Mouse (Mus musculus) brain, embryonic 14.5 days (tissue): ENCODE measurements at regions not wholly inside any gene's neighbourhood (a gene's known extent, or its start where the extent isn't known, plus 50 kb on each side); places are given as distances from the start of the nearest gene placed in this dataset.
A peak's percentile ranks its signal among the peaks of the same experiment; 100 is the strongest.

Experiments used
- DNase-seq: peaks from one replicate; pipeline ENCODE4 v3.0.0-alpha.2; 2011; ENCODE audit warnings: low read depth
- CTCF ChIP-seq: fragments of 200-500 bp; IDR thresholded peaks from 2 replicates; pipeline ENCODE4 v1.5.1; 2012; ENCODE audit warnings: inconsistent platforms, mild to moderate bottlenecking, moderate library complexity, borderline replicate concordance; ENCODE audit not compliant: insufficient read depth, insufficient read length; ENCODE audit errors: extremely low read depth
- POLR2A ChIP-seq: fragments of 200-500 bp; IDR thresholded peaks from 2 replicates; pipeline ENCODE4 v1.6.1; 2012; ENCODE audit warnings: mild to moderate bottlenecking, inconsistent platforms, borderline replicate concordance; ENCODE audit not compliant: poor library complexity, insufficient read depth, insufficient read length, severe bottlenecking; ENCODE audit errors: extremely low read depth

DNA sequence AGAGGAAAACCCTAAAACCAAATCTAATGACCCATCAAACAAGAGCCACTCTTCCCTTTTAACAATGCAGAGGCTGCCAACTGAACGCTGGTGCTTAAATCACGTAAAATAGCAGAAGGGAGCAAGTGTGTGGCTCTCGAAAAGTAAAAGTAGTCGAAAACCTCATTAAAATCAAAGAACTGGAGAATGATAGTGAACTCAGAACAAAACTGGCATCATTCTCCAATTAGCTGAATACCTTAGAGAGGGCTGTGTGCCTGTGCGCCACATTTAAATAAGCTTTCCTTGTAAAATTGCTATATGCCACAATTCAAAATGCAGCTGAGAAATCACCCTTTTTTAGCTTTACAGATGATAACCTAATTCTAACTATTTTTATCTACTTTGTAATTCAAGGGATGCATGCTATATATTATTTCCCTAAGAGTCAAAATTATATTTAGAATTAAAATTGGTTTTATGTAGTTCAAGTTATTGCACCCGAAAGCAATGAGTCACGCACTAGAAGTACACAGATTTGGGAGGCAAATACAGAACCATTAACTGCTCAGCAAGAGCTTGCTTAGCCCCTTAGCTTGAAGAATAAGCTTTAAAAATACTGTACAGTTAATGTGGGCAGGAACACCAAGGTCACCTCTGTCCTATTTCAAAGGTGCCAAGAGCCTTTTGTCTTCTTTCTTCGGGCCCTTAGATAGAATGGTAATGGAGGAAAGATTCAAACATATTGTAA is 327.4 kb upstream of the Cited2 start:
- peak; percentile 73 for DNase-seq
- TF ChIP-seq CTCF (no peak), POLR2A (no peak)

DNA sequence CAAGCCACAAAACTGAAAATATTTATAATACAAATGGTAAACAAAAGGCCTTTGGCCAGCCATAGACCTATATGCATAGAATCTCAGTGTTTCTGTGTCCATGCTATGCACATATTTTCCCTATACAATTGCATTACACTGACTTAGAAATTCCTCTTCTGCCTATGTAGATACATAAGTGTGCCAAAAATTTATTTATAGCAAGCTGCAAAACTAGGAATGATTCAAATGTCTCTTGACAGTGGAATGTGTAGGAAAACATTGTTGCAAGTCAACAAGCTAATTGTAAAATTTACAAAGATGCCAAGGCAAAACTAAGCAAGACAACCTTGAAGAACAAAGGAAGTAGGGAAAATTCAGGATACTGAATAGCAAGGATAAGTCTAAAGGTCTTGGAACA is 319.1 kb upstream of the Cited2 start:
- no peak for TF ChIP-seq CTCF
- TF ChIP-seq POLR2A = no peak
- DNase-seq = no peak

DNA sequence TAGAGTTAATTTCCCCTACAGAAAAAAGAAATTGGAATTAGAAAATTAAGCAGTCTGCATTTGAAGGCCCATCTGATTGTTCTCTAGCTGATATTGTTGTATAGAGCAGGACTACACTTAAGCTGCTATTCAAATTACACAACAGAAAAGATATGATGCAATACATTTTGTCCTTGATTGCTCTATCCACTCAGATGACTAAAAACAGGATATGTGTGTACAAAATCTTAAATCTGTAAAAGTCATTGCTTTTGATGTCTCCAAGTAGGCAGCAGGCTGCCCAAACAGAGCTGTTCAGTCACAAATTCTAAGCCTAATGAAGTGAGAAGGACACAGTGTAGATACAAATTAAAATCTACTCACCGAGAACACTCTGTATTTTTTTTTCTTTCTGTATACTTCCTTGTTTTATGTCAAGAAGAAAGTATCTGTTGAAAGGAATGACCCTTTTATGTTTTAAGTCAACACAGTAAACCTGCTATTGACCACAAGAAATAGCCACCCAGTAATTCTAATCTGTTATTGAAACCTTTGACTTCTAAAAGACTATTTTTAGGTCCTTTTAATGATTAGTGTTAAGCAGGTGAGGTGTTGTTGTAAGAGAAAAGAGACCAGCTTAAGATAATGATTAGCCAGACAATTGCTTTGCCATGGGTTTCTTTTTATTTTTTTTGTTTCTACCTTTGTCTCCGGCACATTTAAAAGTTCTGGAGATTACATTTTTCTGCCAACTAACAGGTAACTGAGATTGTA is 315.0 kb upstream of the Cited2 start:
- TF ChIP-seq POLR2A (no peak), CTCF (no peak)
- no peak for DNase-seq

DNA sequence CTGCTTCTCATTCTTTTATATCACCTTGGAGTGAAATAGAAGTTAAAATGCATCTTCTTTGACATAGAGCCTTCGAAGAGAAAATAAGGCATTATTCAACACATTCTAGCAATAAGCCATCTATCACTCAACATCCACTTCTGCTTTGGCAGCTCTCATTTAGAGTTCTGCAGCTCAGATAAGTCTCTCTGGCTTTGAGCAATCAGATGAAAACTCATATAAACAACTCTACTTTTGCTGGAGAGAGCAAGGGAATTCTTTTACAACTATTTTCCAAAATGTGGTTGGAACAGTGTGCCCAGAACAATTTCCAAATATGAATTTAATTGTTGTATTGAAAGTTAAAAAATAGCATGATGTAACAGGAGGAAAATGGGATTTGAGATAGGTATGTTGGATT is 314.2 kb upstream of the Cited2 start:
- DNase-seq = no peak
- no peak for TF ChIP-seq POLR2A

DNA sequence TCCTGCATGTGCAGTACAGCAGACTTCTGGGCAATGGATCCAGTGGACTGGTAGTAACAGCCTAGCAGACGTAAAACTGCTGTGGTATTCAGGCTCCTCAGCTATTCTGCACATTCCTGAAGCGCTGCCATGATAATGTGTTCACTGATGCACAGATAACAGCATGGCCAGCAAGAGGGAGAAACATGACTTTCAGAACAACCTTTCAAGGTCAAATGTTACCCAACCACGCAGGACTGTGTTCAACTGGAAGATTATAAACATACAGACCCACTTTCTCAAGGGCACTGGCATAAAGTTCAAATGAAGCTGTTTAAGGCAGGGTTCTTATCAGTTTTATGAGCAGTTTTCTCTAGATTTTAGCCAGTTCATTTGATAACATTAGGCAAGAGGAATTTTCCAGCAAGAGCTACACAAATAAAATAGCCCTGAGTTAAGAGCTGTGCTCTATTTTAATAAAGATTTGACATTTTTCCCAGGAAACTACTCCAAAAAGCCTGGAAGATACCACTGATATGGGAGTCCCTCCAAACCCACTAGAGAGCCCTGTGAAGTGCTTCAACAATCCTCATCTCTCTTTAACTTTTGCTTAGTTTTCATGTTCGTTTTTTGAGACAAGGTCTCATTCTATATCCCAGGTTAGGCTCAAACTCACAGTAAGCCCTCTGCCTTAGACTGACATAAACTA is 311.6 kb upstream of the Cited2 start:
- peak; percentile 11 for DNase-seq
- TF ChIP-seq CTCF = no peak
- no peak for TF ChIP-seq POLR2A

DNA sequence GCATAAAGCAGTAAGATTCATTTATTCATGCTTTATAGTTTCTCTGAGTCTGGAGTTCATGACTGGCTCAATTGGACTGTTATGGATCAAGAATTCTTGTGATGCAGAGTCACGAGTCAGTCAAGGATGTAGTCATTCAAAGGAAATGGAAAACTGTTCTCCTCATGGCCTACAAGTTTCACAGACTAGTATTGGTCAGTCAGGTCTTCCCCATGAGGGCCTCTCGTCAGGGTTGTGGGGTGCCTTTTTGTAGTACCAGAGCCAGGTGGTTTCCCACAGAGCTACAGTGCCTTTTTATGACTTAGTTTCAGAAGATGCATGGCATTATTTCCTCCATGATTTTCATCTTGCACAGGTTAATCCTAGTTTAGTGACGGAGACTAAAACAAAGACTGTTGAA is 307.9 kb upstream of the Cited2 start:
- TF ChIP-seq POLR2A = no peak
- no peak for TF ChIP-seq CTCF
- DNase-seq = no peak

DNA sequence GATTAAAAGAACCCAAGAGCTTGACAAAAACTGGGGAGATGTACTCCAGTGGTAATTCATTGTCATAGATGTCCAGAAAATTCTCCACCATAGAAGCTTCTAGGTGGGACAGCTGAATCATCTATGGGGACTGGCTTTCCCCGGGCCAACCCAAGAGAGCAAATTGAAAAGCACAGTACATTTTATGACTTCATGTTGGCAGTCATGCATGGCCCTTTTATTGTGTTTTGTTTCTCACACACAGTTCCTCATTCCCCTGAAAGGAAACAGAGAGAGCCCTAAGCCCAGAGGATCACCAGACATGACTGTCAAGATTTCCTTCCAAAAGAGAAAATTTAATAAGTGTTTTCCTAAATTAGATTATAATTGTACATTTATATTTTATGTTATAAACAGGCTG is 306.9 kb upstream of the Cited2 start:
- TF ChIP-seq POLR2A (no peak), CTCF (no peak)
- DNase-seq = no peak

DNA sequence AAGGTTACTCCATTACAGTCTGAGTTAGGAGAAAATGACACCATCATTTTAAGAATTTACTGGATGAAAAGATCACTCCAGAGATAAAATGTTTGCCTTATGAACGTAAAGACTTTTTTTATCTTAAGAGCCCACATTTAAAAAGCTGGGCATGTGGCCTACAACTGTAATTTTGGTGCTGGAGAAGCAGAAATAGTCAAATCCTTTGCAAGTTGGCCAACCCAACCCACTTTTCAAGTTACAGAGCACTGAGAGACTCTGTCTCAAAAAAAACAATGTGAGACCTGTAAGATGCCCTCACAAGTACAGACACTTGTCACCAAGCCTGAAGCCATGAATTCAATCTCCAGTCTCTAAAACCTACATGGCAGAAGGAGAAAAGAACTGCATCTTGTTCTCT is 305.6 kb upstream of the Cited2 start:
- DNase-seq = no peak
- TF ChIP-seq POLR2A = no peak
- TF ChIP-seq CTCF = no peak

DNA sequence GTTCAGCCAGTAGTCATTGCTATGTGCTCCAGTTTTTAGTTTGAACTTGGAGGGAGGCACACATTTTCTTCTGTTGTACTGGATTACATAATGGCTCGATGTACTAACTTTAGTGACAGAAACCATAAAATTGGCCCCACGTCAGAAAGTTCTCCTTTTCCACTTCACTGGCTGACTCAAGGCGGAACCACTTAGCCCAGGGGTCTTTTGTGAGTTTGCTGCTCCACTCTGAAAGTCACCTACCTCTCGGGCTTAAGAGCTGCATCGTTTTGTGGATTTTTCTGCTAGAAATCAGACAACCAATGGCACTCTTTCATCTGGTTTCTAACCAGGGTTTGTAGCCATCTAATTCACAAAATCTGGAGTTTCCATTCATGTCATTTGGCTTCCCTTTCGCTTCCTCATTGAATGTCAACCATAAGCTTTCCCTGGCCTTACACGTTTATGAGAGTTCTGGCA is 304.8 kb upstream of the Cited2 start:
- DNase-seq = no peak
- TF ChIP-seq CTCF = no peak

DNA sequence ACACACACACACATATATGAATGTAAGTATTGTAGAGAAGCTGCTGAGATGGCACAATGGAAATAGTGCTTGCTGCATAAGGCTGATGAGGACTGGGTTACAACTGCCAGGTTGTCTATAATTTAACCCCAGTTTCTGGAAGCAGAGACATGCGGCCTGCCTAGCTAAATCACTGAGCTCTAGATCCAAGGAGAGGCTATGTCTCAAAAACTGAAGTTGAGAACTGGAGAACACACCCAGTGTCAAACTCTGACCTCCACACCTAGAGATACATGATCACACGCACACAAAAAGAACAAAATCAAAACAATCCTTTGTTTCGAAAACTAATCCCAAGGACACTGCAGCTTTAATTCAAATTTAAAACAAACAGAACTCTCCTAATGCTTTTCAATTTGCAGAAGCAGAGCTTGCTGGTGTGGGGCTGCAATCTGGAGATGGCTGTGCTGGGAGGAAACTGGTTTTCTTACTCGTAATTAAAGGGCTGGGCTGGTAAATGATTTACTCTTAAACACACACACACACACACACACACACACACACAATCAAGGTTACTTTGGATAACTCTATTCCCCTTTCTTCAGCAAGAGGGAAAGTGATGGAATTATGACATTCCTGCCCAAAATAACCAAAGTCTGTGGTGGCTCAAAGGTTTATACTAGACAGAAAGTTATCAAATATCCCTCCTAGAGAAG is 299.3 kb upstream of the Cited2 start:
- no peak for TF ChIP-seq POLR2A
- no peak for DNase-seq

DNA sequence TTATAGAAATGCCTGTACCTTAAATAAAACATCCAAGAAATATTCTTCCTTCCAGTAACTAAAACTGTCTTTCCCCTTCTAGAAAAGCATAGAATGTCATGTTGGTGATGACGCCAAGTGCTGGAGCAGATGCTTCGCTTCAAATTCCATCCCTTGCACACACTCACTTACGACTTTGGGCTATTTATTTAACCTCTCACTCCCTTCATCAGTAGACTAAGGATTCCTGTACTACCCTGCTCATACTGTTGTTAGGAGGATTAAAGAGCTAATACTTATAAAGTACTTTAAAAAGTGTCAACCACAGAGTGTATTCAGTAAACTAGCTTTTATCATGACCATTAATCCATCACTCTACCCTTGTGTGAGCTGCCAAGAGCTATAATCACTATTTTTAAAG is 296.8 kb upstream of the Cited2 start:
- no peak for DNase-seq
- TF ChIP-seq CTCF (no peak), POLR2A (no peak)

DNA sequence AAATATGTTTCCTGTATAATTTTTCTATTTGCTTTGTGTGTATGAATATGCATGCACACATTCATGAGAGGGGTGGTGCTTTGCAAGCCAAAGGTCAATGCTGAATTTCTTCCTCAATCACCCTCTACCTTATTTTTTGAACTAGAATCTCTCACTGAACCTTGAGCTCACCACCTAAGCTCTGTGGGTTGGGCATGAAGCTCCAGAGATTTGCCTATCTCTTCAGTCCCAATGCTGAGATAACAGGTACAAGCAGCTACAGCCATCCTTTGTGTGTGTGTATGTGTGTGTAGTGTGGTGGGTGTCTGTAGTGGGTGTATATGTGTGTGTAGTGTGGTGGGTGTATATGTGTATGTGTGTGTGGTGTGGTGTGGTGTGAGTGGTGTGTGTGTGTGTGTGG is 295.7 kb upstream of the Cited2 start:
- TF ChIP-seq CTCF (no peak), POLR2A (no peak)
- DNase-seq = no peak

DNA sequence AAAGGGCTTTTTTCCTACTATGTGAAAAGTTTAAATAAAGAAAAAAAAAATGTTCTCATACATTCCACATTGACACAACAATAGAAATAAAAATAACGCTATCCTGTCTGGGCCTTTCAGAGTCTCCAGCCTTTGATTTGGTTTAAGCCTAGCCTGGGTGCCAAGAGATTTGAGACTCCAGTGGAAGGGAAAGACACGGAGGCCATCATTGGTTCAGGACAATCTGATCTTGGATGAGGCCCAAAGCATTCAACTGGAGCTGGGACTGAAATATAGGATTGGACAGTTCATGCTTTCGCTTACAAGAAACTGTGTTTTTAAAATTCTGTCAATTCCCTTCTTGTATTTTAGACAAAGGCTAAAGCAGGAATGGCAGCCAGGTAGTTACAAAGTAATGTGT is 294.7 kb upstream of the Cited2 start:
- no peak for TF ChIP-seq CTCF
- TF ChIP-seq POLR2A = no peak
- DNase-seq = peak; percentile 15
